Mouse (Mus musculus): Measurements from ENCODE around the gene Nlgn3.
"Not testable (repeated sequence)": the region's sequence is repeated elsewhere in the genome, so short reads cannot be mapped to it uniquely, and the experiment has no call there.

Gene Nlgn3

DNA sequence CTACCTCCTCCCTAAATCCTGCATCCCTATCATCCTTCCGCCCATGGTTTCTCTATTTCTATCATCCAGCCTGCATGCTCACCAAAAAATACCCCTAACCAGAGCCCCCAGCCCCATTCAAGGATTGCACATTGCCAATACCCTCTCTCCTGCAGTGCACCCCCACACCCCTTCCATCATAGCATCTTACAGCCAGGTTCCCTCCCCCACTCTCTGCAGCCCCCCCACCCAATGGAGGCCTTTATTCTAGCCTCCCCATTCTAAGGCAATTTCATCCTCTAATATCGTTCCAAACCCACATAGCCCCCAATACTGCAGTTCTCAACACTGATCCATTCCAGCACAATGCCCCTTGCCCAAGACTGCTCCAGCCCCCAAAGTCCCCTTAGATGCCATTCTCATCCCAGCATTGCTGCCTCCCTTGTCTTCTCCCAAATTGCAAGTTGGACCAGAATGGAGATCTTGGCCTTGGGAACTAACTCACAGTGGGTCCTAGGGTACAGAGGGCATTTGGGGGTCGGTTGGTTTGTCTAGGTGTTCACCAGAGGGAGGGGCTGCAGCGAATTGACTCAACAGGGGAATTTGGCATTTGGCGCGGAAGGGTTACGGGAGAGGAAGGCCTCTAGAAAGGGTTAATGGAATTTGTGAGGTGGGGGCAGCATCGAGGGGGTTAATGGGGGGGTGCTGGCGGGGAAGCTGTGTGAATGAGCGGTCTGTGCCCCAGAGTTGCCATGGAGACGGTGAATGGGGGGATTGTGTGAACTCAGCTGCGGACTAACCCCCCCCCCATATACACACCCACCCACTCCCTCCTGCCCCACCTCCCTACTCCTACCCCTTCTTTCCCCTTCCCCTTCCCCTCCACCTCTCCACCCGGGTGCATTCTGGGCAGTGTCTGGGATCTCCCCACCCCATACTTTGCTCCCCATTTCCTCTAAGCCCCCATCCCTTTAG is 782 bp downstream of the Nlgn3 start:
- in situ Hi-C loops (cut with MboI, MseI): loop anchor here (25.0 kb wide), 1 partner anchor 1087 kb away; no protein-coding TSS in a partner anchor

DNA sequence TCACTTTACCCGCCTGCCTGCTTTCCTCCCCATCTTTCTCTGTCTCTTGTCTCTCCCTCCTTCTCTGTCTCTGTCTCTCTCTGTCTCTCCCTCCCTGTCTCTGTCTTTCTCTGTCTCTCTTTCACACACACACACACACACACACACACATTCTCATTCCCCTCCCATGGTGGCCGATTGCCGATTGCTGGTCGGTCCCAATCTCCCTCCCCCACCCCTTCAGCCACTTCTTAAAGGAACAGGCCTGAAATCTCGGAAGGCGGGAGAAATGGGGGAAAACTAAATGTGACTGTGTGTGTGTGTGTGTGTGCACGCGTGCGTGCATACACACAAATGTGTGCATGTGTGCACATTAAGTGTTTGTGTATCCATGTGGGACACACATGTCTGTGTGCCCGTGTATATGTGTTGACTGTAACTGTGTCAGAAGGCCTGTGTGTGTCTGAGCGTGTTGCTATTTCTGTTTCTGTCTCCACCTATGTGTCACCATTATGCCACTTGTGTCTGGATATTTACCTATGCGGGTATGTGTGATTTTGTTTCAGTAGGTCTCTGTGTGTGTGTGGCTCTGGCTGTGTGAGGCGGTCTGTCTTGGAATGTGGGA is 1.6 kb downstream of the Nlgn3 start:
- in situ Hi-C loops (cut with MboI, MseI): no loop called here

DNA sequence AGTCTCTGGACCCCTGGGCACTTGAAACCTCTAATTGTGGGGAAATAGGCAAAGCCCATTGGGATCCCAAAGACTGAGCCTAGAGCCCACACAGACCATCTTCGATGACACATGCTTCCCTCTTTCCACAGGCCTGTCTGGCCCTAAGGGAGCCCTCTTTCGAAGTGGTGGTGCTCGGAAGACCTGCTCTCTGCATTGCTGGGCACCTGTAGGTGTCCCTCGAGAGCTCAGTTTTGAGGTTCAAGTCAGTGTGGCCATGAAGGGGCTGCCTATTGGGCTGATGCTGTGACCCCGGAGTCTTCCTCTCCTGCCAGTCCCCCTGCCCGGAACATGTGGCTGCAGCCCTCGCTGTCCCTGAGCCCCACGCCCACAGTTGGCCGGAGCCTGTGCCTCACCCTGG is 2.7 kb downstream of the Nlgn3 start:
- in situ Hi-C loops (cut with MboI, MseI): no loop called here

DNA sequence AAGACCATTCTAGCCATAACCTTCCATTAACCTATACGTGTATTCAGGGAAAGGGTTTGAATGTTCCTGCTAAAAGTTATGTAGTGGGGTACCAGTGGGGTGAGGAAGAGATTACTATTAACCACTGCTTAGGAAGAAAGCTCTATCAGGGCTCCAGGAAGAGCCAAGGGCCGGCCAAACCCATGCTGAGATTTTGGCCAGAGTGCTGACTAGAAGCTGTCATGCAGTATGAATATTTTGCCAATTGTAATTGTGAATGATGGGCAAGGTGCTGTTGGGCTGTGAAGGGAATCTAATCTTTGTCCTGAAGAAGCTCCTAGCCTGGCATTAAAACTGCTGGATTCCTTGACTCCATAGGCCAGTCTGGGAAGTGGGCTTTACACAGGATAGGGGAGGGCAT is 5.7 kb downstream of the Nlgn3 start:
- in situ Hi-C loops (cut with MboI, MseI): no loop called here

DNA sequence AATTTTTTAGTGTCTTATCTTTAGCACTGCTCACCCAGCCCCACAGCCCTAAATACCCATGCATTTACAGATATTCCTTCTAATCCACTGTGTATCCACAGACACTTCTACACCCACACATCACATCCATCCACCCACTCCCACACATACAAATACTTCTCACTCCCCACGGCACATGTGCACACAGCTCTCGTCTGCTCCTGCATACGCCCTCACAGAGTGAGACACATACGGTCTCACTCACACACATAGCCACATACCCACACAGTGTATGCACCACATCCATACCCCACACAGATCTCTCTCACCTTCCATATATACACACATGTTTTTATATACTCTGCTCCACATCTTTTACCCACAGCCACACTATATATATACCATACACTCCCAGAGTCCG is 10.3 kb downstream of the Nlgn3 start:
- in situ Hi-C loops (cut with MboI, MseI): no loop called here

DNA sequence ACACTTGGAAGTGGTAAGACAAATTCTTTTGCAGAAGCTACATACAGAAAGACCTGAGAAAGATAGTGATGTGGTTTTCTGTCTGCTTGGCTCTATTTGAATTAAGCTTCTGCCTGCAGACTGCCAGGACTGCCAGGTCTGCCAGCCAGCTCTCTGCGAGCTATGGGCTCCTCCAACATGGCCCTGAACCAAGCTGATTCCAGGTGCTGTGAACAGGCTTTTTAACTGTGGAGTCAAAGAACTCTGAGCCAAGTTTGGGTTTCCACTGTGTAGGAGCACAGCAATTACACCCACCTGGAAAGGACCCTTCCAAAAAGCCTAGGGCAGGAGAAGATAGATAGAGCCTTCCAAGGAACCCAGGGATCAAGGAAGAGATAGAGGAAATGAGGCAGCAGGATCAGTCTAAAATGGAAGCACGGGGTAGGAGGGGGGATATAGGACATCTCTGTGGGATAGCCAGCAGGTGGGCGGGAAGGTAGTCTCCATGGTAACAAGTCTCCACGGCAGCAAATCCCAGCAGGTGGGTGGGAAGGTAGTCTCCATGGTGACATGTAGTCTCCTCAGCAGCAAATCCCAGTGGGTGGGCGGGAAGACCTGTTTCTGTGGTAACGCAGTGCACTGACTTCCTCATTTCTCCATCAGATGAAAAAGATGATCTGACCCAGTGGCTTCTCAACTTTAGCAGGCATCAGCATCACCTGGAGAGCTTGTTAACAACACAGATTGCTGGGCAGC is 14.8 kb downstream of the Nlgn3 start:
- in situ Hi-C loops (cut with MboI, MseI): no loop called here

DNA sequence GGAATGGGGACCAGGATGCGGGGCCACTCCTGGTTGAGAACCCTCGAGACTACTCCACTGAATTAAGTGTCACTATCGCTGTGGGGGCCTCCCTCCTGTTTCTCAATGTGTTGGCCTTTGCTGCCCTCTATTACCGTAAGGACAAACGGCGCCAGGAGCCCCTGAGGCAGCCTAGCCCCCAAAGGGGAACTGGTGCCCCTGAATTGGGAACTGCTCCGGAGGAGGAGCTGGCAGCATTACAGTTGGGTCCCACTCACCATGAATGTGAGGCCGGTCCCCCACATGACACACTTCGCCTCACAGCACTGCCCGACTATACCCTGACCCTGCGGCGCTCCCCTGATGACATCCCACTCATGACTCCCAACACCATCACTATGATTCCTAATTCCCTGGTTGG is 20.8 kb downstream of the Nlgn3 start:
- in situ Hi-C loops (cut with MboI, MseI): no loop called here

DNA sequence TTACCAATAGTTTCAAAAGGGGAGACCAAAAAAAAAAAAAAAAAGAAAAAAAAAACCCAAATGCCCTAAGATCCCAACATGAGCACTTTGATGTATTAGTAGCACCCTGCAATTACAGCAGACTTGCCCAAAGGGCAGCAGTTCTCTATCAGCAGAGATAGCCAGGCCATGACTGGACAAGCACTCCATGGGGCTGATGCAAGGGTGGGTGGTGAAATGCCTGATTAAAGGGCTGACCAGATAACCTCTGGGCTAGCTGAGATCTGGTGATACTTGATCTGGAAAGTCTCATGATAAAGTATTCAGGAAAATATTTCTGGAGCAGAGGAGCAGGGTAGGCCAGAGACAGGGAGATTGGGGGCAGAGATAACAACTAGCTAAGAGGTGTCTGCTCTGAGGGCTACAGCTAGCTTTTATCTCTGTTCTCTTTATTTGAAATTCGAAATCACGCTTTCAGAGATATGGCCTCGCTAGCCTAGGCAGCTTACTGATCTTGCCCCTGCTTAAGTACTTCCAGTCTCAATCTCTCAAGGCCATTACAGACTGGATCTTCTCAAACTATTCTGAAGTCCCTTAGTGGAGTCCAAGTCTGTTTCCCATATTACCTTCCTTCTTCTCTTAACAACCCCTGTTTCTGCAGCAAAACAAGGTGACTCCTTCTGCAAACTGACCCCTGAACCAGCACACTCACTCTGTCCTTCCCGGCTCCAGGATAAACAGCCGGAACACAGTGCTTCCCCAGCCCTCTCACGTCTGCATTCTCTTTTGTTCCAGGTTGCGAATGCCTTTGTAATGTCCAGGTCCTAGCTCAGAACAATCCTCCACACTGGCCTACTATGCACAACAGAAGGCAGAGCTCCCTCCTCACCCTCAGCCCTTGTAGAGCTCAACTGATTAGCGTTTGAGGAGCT is 27.3 kb downstream of the Nlgn3 start:
- in situ Hi-C loops (cut with MboI, MseI): no loop called here

DNA sequence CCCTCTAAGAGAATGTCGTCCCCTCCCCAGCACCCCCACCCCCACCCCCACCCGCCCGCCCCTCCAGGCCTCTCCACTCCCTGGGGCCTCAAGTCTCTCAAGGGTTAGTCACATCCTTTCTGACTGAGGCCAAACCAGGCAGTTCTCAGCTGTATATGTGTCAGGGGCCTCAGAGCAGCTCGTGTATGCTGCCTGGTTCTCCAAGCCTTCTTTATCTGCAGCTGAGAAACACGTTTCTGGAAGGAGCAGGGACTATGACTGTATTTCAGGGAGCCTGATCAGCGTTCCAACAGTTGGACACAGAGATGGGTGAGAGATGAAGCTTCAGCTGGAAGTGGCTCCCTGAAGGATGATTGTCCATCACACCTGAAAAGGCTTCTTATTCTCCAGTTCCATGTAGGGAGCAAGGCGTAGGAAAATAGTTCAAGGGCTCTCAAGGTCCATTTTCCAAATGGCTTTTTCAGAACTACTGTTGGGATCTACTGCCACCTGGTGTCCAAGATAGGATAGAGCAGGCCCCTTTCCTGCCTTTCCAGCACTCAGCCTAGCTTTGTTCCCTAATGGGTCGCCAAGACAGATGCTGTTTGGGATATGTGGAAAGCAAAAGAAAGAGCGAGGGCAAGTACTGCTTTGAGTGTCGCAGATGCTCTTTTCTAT is 30.5 kb downstream of the Nlgn3 start:
- in situ Hi-C loops (cut with MboI, MseI): loop anchor here (5.0 kb wide), 1 partner anchor 88 kb away; no protein-coding TSS in a partner anchor

DNA sequence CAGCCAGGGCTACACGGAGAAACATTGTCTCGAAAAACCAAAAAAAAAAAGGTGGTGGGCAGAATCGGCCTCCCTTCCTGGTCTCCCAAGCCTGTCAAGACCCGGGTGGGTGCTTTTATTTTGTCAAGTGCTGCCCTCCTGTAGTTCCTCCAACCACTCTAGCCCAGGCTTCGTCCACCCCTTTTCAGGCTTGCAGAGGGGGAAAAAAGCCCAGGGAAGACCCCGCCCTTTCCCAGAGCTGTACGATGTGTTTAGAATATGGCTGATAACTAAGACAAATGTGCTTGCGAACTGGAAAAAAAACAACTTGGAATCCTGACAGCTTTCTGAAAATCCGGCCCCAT is 33.0 kb downstream of the Nlgn3 start:
- in situ Hi-C loops (cut with MboI, MseI): loop anchor here (5.0 kb wide), 1 partner anchor 85 kb away; no protein-coding TSS in a partner anchor

DNA sequence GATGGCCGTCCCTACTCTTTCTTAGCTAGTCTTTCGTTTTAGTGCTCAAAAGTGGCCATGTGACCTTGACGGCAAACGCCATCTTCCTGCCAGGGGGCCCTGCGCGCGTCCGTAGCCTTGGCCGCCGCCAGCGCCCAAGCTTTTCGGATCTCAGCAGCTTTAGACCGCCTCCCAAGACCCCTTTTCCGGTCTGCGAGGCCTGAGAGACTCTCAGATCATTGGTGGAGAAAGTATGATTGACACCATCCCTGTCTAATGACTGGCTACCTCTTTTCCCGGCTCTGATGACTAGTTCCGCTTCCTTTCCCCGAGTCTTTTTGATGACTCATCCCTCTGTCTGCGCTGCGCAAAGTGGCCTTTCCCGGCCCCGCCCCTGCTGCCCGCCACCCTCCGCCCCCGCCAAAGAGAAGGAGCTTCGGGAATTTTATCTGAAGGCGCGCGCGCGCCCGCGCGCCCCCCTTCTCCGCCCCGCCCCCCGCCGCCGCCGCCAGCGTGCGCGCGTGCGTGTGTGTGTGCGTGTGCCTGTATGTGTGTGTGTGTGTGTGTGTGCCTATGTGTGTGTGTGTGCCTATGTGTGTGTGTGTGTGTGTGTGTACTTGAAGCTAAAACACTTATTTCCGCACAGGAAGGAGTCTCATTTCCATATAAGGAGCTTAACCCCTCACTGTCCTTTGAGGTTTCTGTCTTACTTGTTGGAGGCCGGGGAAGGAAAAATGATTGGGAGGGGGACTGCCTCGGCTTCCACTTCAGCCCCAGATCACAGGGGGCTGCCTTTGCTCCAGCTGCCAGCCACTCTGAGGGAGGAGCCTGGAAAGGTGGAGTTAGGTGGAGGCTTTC is 33.6 kb downstream of the Nlgn3 start:
- in situ Hi-C loops (cut with MboI, MseI): loop anchor here (5.0 kb wide), 1 partner anchor 85 kb away; no protein-coding TSS in a partner anchor

DNA sequence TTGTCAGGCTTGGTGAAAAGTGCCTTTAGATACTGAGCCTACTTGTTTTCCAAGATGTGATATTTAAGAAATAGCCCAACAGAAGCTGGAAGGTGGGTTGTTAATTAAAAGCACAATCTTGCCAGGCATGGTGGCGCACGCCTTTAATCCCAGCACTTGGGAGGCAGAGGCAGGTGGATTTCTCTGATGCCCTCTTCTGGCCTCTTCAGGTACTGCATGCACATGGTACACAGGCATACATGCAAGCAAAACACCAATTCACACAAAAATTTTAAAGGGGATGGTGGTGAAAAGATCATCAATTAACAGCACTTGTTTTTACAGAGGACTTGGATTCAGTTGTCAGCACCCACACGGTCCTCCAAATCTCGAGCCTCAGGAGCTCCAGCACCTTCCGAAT is 35.6 kb downstream of the Nlgn3 start:
- in situ Hi-C loops (cut with MboI, MseI): loop anchor here (5.0 kb wide), 2 partner anchors 83 to 202 kb away; no protein-coding TSS in a partner anchor

DNA sequence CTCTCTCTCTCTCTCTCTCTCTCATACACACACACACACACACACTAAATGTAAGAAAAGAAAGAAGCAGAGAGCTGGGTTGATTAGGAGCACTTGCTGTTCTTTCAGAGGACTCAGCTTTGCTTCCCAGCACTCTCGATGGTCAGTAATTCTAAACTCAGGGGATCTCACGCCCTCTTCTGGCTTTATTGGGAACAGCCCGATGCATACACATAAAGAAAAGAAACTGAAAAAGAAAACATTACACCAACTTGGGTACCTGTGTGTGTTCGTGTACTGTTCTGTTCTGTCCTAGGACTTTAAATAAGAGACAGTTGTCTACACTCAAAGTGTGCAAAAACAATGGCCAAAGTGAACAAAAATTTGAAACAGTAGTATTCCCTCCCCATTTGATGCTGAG is 39.7 kb downstream of the Nlgn3 start:
- in situ Hi-C loops (cut with MboI, MseI): loop anchor here (5.0 kb wide), 1 partner anchor 206 kb away; no protein-coding TSS in a partner anchor

DNA sequence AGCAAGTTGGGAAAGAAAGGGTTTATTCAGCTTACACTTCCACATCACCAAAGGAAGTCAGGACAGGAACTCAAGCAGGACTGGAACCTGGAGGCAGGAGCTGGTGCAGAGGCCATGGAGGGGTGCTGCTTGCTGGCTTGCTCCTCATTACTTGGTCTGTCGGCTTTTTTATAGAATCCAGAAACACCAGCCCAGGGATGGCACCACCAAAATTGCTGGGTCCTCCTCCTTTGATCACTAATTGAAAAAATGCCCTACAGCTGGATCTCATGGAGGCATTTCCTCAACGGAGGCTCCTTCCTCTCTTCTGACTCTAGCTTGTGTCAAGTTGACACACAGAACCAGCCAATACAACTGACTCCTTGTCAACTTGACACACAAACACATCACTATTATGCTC is 43.9 kb downstream of the Nlgn3 start:
- in situ Hi-C loops (cut with MboI, MseI): not testable (repeated sequence)

DNA sequence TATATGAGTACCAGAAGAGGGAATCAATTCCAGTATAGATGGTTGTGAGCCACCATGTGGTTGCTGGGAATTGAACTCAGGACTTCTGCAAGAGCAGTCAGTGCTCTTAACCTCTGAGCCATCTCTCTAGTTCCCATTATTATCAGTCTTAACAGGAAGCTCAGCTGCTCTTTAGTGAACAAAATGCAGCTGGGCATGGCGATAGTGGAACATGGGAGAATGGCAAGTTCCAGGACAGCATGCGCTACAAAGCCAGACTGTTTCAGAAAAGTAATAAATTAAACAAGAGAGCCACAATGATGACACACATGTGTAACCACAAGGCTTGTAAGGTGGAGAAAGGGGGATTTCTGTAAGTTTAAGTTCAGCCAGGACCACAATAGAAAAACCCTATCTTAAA is 46.5 kb downstream of the Nlgn3 start:
- in situ Hi-C loops (cut with MboI, MseI): no loop called here

DNA sequence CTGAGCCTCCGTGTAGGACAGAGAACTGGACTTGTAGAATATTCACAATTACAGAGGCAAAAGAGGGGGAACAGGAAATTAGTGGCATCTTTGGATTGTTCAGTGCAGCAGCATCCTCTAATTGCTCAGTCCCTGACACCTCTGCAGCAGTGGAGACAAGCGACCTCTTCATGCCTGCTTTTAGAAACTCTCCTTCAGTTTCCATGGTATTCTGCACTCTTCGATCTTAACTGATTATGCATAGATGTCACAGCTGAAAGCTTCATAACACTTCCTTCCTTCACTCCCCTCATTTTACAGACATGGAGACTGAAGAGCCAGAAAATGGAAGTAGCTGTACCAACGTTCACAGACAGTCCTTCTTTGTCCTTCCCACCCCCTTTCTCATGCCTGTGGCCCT is 47.5 kb downstream of the Nlgn3 start:
- in situ Hi-C loops (cut with MboI, MseI): no loop called here

DNA sequence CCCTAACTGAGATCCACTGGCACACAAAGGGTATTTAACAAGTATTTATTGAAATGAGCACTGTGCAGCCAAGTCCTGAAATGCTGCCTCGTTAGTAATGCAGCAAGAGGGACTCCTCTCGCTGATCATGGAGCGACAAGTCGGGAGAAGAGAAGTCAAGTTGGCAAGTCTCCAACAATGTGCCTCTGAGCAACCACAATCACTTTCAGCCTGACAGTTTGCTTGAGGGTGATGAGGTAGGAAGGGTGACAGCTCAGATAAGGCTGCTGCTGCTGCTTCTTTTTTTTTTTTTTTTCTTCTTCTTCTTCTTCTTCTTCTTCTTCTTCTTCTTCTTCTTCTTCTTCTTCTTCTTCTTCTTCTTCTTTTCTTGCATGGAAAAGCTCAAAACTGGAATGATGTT is 52.2 kb downstream of the Nlgn3 start:
- in situ Hi-C loops (cut with MboI, MseI): no loop called here

DNA sequence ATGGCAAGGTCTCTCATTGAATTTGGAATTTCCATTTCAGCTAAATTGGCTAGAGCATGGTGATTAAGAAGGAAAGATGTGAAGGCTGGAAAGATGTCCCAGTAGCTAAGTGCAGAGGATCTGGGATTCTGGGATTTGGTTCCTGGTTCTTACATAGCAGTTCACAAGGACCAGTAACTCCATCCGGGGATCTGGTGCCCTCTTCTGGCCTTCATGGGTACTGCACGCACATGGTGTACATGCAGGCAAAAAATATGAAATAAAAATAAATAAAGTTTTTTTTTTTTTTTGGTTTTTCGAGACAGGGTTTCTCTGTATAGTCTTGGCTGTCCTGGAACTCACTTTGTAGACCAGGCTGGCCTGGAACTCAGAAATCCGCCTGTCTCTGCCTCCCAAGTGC is 59.9 kb downstream of the Nlgn3 start:
- in situ Hi-C loops (cut with MboI, MseI): not testable (repeated sequence)

DNA sequence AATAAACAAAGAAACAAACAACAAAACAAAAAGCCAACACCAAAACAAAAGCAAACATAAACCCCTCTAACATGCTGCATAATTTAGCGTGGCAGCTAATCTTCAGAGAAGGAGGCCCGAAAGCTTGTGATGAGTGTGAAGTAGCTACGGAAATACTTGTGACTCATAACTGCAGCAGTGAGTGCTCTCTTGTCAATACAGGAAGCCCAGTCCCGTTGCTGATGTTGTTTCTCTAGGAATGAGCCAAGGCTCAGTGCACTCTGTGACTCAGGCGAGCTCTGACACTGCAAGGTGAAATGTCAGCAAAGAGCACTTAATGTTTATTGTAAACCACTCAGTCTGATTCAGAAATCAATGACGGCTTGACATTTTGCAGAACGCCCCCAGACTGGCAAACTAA is 70.0 kb downstream of the Nlgn3 start:
- in situ Hi-C loops (cut with MboI, MseI): no loop called here

DNA sequence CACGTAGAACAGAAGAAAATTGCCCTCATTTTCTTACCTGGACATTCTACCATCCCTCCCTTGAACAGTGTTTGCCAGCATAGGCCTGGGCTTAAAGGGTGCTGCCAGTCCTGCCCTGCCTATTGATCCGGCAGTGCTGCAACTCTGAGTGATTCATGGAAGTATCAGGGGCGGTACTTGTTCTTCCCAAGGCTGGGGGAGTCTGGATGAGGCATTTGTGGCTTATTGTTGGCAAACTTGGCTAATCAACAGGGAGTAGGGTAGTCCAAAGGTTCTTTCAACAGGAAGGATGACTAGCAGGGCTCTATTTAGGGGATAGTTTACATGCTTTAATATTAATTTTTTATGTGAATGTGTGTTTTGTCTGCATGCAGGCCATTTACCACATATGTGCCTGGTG is 71.6 kb downstream of the Nlgn3 start:
- in situ Hi-C loops (cut with MboI, MseI): no loop called here
